Mouse (Mus musculus) CH12.LX (cell line): ENCODE data around the gene Zbtb20.

ENCODE experiments used
- CTCF ChIP-seq, 2 experiments: IDR thresholded peaks in 1 of 2; conservative IDR thresholded peaks in 1 of 2; 2 replicates each; pipeline ENCODE4 v1.5.1; 2011 to 2012; ENCODE audit warnings: low read depth in 2 of 2, low read length in 2 of 2, improper control_type of control experiment in 1 of 2, inconsistent platforms in 1 of 2, mild to moderate bottlenecking in 1 of 2, moderate library complexity in 1 of 2
- EP300 ChIP-seq: IDR thresholded peaks from 2 replicates; pipeline ENCODE4 v1.6.1; 2011; ENCODE audit warnings: low read length, improper control_type of control experiment
- HCFC1 ChIP-seq: IDR thresholded peaks from 2 replicates; pipeline ENCODE4 v1.6.1; 2012; ENCODE audit warnings: low read depth, mild to moderate bottlenecking, inconsistent platforms, low read length, improper control_type of control experiment
- POLR2A ChIP-seq: IDR thresholded peaks from 2 replicates; pipeline ENCODE4 v1.6.1; 2011; ENCODE audit warnings: low read depth, mild to moderate bottlenecking, improper control_type of control experiment, low read length
- TCF12 ChIP-seq: IDR thresholded peaks from 2 replicates; pipeline ENCODE4 v1.6.1; 2014; ENCODE audit warnings: low read depth, mild to moderate bottlenecking, inconsistent platforms, low read length, improper control_type of control experiment

GRCm38 (mm10) chr16:43690912-43691311, 815.2 kb downstream of the Zbtb20 start:
- TF ChIP-seq CTCF (conservative IDR thresholded peaks at IDR 0.05 in 1 of 2, IDR thresholded peaks at IDR 0.05 in 1 of 2; ENCODE audit: low read depth in 2 of 2, low read length in 2 of 2) (no peak), POLR2A (no peak), EP300 (no peak), TCF12 (no peak), HCFC1 (no peak)
